Mouse (Mus musculus) forebrain, embryonic 15.5 days (tissue): ENCODE measurements around the gene Cyb5b. TPM values are rescaled to one million over a fixed set of nuclear protein-coding genes. Genes with fewer than 3 reads are reported as not detected.
"Not testable (repeated sequence)": the region's sequence is repeated elsewhere in the genome, so short reads cannot be mapped to it uniquely, and the experiment has no call there.

Experiments
- ATAC-seq: fragments of 200-750 bp; cut with Nextera tagmentation; replicated peaks from 2 replicates; pipeline ENCODE4 v1.8.0; 2017; ENCODE audit warnings: mild to moderate bottlenecking, moderate TSS enrichment, moderate library complexity
- H3K27ac ChIP-seq: fragments of 300-500 bp; sonication (generic); replicated peaks from 2 replicates; pipeline ENCODE4 v1.5.1; 2015; ENCODE audit warnings: mild to moderate bottlenecking, inconsistent platforms
- H3K27me3 ChIP-seq: fragments of 300-500 bp; sonication (generic); 2 replicates; pipeline ENCODE4 v1.6.1; 2015; ENCODE audit warnings: inconsistent platforms
- H3K36me3 ChIP-seq: fragments of 300-500 bp; sonication (generic); 2 replicates; pipeline ENCODE4 v1.6.1; 2015; ENCODE audit warnings: mild to moderate bottlenecking, inconsistent platforms
- H3K4me1 ChIP-seq: fragments of 300-500 bp; sonication (generic); 2 replicates; pipeline ENCODE4 v1.6.1; 2015; ENCODE audit warnings: inconsistent platforms
- H3K4me2 ChIP-seq: fragments of 300-500 bp; sonication (generic); replicated peaks from 2 replicates; pipeline ENCODE4 v1.6.1; 2015; ENCODE audit warnings: mild to moderate bottlenecking, inconsistent platforms
- H3K4me3 ChIP-seq: fragments of 300-500 bp; sonication (generic); 2 replicates; pipeline ENCODE4 v1.5.1; 2015; ENCODE audit warnings: mild to moderate bottlenecking, inconsistent platforms
- H3K9ac ChIP-seq: fragments of 300-500 bp; sonication (generic); replicated peaks from 2 replicates; pipeline ENCODE4 v1.6.1; 2015; ENCODE audit warnings: mild to moderate bottlenecking, inconsistent platforms
- H3K9me3 ChIP-seq: fragments of 300-500 bp; sonication (generic); 2 replicates; pipeline ENCODE4 v1.6.1; 2016; ENCODE audit warnings: inconsistent platforms
- WGBS: fragments of 180-500 bp; shearing (Covaris S2); methylation state at CpG from one replicate; pipeline ENCODE4 v1.1.7; 2015; ENCODE audit warnings: mixed read lengths; 5-methylcytosine and 5-hydroxymethylcytosine counted together
- polyA plus RNA-seq: library from polyadenylated mRNA; unstranded; fragments of >200 nt; fragmentation: Nextera tagmentation; extraction: Ambion mirVana; gene quantifications from 2 replicates; pipeline ENCODE4 v1.2.1, GENCODE M21; 2015

Cyb5b gene
- polyA plus RNA-seq, result 103 and 105 TPM in 2 replicates

DNA sequence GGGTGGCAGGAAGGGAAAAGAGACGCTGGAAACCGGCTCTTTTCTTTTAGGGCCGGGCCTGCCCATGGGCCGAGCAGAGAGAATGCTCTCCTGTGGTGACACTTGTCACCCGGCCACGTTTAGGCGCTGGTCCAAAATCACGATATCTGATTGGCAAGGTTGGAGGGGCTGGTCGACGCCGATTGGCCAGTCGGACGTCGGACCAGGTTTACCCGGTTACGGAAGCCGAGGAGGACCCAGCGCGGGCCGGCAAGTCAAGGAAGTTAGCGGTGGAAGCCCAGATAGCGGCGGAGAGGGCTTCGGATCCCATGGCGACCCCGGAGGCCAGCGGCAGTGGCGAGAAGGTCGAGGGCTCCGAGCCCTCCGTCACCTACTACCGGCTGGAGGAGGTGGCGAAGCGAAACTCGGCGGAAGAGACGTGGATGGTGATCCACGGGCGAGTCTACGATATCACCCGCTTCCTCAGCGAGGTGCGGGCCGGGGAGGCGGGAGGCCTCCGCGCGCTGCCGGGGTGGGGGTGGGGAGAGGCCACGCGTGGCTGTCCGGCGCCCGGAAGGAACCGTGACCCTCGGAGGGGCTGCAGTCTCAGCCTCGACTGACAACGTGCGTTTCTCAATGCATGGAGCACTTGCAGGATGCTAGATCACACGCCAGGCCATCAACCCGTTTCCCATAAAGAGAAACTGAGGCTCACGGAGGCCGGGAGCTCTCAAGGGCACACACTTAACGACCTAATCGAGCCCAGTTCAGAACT is at the start of gene Cyb5b:
Cyb5b (plus strand) TSS at position 237 of the 754 bp plus-strand sequence.
- 1% methylated on average over 65 of the region's 65 CpGs for WGBS
- Histone ChIP-seq H3K27me3 (no peaks in the 10 kb centered on the region), H3K27ac (peak within 1 kb of the TSS; percentile 74), H3K9me3 (no peaks in the 10 kb centered on the region), H3K36me3 (peaks cover 14% of the 10 kb centered on the region), H3K4me1 (peaks cover 13% of the 10 kb centered on the region), H3K9ac (peak within 1 kb of the TSS; percentile 81), H3K4me2 (peak within 1 kb of the TSS; percentile 77), H3K4me3 (peak within 1 kb of the TSS; percentile 86)
- peak; percentile 98 for ATAC-seq

- 11% methylated on average over 4 of the region's 4 CpGs for WGBS
- H3K36me3 ChIP-seq, result no peaks in the 10 kb centered on the region
- H3K27me3 ChIP-seq, result no peaks in the 10 kb centered on the region
- no peaks in the 10 kb centered on the region for H3K4me1 ChIP-seq
- H3K27ac ChIP-seq, result no peak overlapping the region
- no peak for ATAC-seq
- no peak overlapping the region for H3K9ac ChIP-seq
- no peaks in the 10 kb centered on the region for H3K9me3 ChIP-seq
- H3K4me3 ChIP-seq, result no peak overlapping the region
- no peak overlapping the region for H3K4me2 ChIP-seq
These were observed 45.9 kb upstream of the Cyb5b start for GRCm38 (mm10) chr8:107104547-107104946.

DNA sequence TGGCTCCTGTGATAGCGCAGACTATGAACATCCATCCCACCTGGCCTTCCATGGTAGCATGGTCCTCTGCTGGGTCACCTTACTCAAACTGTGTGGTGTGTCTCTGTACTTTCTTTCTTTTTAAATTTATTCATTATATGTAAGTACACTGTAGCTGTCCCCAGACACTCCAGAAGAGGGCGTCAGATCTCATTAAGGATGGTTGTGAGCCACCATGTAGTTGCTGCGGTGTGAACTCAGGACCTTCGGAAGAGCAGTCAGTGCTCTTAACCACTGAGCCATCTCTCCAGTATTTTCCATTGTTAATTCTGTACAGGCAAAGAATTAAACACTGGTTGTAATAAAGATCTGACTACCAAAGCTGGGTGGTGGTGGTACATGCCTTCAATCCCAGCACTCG is 42.4 kb upstream of the Cyb5b start:
- ATAC-seq, H3K27ac ChIP-seq, H3K4me3 ChIP-seq, H3K4me2 ChIP-seq, H3K9me3 ChIP-seq, H3K27me3 ChIP-seq, H3K4me1 ChIP-seq, H3K9ac ChIP-seq, H3K36me3 ChIP-seq: not testable (repeated sequence)
- 93% methylated on average over 5 of the region's 5 CpGs for WGBS

DNA sequence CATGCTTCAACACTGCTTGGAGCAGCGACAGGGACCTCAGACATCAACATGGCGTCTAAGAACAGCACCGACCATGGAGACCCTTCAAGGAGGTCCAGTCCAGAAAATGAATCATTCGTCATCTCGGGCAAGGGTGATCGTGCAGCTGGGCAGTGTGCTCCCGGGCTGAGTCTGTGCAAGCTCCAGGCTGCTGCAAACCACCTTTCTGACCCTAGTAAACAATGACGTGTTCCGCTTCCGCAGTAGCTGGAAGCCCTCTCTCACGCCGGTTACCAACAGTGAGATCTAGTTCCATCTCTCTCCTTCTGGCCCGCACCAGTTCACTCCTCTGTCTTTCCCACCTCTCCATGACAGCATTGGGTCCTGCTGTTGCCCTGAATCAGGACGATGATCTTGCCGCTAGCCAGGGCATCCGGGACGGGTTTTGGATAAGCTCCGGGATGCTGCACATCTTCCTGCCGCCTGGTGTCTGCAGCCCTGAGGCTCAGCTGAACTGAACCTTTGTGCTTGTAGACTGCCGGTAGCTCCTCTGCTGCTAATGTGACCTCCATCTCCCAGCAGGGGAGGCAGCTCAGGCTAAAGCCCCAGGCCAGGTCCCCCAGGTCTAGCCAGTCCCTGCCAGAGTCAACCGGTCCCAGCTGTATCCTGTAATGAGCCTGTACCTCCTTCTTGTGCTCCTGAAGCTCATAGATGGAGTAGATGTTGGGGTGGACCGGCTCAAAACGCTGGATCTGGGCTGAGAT is 41.3 kb upstream of the Cyb5b start:
- Histone ChIP-seq H3K27me3 (no peaks in the 10 kb centered on the region), H3K9ac (no peak overlapping the region), H3K4me1 (peaks cover 3% of the 10 kb centered on the region; the same call in 1 of the 2 replicates), H3K4me2 (no peak overlapping the region), H3K36me3 (no peaks in the 10 kb centered on the region), H3K4me3 (no peak overlapping the region), H3K27ac (no peak overlapping the region), H3K9me3 (no peaks in the 10 kb centered on the region)
- 74% methylated on average over 23 of the region's 23 CpGs for WGBS
- no peak for ATAC-seq

GRCm38 (mm10) chr8:107109816-107110435 is 40.5 kb upstream of the Cyb5b start:
- ATAC-seq, result no peak
- Histone ChIP-seq H3K9ac (no peak overlapping the region), H3K27ac (peak overlapping the region; percentile 34), H3K4me2 (no peak overlapping the region), H3K27me3 (no peaks in the 10 kb centered on the region), H3K9me3 (no peaks in the 10 kb centered on the region), H3K4me3 (no peak overlapping the region), H3K36me3 (no peaks in the 10 kb centered on the region), H3K4me1 (peaks cover 3% of the 10 kb centered on the region; the same call in 1 of the 2 replicates)
- WGBS, result 83% methylated on average over 5 of the region's 5 CpGs

DNA sequence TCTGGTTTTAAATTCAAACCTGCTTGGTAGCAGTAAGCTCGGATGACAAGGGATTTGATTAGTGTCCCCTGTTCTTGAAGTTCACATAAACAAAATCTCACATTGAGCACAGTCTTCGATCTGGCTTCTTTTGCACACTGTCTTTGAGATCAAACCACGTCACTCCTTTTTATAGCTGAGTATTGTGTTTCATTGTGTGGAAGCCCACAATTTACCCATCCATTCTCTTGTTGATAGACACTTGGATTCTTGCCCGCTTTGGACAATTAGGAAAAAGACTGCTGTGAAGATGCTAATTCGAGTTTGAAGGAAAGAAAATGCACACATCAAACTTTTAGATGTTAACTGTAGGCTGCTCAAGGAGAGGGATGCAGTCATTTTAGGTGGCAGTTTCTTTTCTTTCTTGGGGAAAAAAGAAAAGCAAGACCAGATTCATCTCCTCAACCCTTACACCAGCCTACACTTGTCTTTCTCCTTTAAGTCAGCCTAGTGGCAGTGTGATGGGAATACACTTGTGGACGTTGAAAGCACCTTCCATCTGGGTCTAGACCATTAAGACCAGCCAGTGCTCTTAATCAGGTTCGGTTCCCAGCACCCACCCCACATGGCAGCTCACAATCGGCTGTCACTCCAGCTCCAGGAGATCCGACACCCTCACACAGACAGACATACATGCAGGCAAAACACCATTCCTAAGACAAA is 39.7 kb upstream of the Cyb5b start:
- Histone ChIP-seq H3K27me3 (no peaks in the 10 kb centered on the region), H3K36me3 (no peaks in the 10 kb centered on the region), H3K9ac (no peak overlapping the region), H3K4me1 (peaks cover 3% of the 10 kb centered on the region; the same call in 1 of the 2 replicates), H3K27ac (peak overlapping the region; percentile 34; the same call in 1 of the 2 replicates), H3K4me3 (no peak overlapping the region), H3K4me2 (no peak overlapping the region), H3K9me3 (no peaks in the 10 kb centered on the region)
- WGBS, result 46% methylated on average over 9 of the region's 9 CpGs
- ATAC-seq, result no peak; the same call in 1 of the 2 replicates

DNA sequence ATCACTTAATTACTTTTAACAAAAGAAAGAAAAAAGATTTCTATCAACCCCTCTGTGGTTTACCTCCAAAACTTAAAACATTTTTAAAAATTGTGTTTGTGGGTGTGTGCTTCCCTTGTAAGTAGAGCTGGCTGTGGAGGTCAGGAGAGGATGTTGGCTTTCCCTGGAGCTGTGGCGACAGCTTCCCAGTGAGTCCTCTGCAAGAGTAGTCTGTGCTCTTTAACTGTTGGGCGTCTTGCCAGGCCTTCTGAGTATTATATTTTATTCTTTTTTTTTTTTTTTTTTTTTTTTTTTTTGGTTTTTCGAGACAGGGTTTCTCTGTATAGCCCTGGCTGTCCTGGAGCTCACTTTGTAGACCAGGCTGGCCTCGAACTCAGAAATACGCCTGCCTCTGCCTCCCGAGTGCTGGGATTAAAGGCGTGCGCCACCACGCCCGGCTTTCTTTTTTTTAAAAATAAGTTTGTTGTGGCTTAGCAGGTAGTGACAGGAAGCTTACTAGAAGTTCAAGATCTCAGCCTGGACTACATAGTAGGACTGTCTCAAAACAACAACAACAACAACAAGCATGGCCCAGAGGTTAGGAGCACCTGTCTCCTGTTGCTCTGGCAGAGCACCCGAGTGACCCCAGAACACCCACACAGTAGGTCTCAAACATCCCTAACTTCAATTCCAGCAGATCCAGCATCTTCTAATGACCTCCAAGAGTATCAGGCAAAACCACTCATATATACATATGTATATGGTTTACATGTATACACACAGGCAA is 38.9 kb upstream of the Cyb5b start:
- H3K4me1 ChIP-seq, result peaks cover 3% of the 10 kb centered on the region; the same call in 1 of the 2 replicates
- H3K9ac ChIP-seq, result no peak overlapping the region
- no peak for ATAC-seq
- H3K27me3 ChIP-seq, result no peaks in the 10 kb centered on the region
- H3K4me3 ChIP-seq, result no peak overlapping the region
- no peak overlapping the region for H3K4me2 ChIP-seq
- H3K36me3 ChIP-seq, result no peaks in the 10 kb centered on the region
- 92% methylated on average over 10 of the region's 11 CpGs for WGBS
- H3K9me3 ChIP-seq, result no peaks in the 10 kb centered on the region
- H3K27ac ChIP-seq, result no peak overlapping the region

- 47% methylated on average over 4 of the region's 4 CpGs for WGBS
- no peak for ATAC-seq
- Histone ChIP-seq H3K27me3 (no peaks in the 10 kb centered on the region), H3K4me2 (no peak overlapping the region), H3K9ac (no peak overlapping the region), H3K36me3 (no peaks in the 10 kb centered on the region), H3K4me3 (no peak overlapping the region), H3K27ac (no peak overlapping the region), H3K4me1 (peaks cover 3% of the 10 kb centered on the region; the same call in 1 of the 2 replicates), H3K9me3 (no peaks in the 10 kb centered on the region)
These were observed 37.2 kb upstream of the Cyb5b start for GRCm38 (mm10) chr8:107113209-107113608.

- Histone ChIP-seq H3K4me1 (peaks cover 3% of the 10 kb centered on the region; the same call in 1 of the 2 replicates), H3K9ac (no peak overlapping the region), H3K36me3 (no peaks in the 10 kb centered on the region), H3K4me2 (no peak overlapping the region), H3K4me3 (no peak overlapping the region), H3K9me3 (no peaks in the 10 kb centered on the region), H3K27ac (no peak overlapping the region), H3K27me3 (no peaks in the 10 kb centered on the region)
- 66% methylated on average over 19 of the region's 19 CpGs for WGBS
- no peak for ATAC-seq
These were observed 36.1 kb upstream of the Cyb5b start for GRCm38 (mm10) chr8:107114150-107115007.

- Histone ChIP-seq H3K27ac (no peak overlapping the region), H3K27me3 (no peaks in the 10 kb centered on the region), H3K4me1 (peaks cover 3% of the 10 kb centered on the region; the same call in 1 of the 2 replicates), H3K4me3 (no peak overlapping the region), H3K4me2 (no peak overlapping the region), H3K9me3 (no peaks in the 10 kb centered on the region), H3K36me3 (no peaks in the 10 kb centered on the region), H3K9ac (no peak overlapping the region)
- ATAC-seq, result no peak
- 87% methylated on average over 10 of the region's 10 CpGs for WGBS
These were observed 35.5 kb upstream of the Cyb5b start for GRCm38 (mm10) chr8:107115008-107115320.
